Mouse (Mus musculus) adrenal gland, adult (tissue): ENCODE data around the gene Cnot2.
"Not testable (repeated sequence)": the region's sequence is repeated elsewhere in the genome, so short reads cannot be mapped to it uniquely, and the experiment has no call there.

Experiments
- DNase-seq, 2 experiments: peaks; one replicate each; pipeline ENCODE4 v3.0.0; 2022 to 2023; ENCODE audit warnings: low spot score in 1 of 2; ENCODE audit not compliant: inconsistent age in 2 of 2

Cnot2 gene

GRCm38 (mm10) chr10:116581369-116581718, at the start of gene Cnot2:
Cnot2 (minus strand) TSS chr10:116581511.
- peak; percentile 94 to 98 for DNase-seq

GRCm38 (mm10) chr10:116628926-116629325, 47.6 kb upstream of the Cnot2 start:
- DNase-seq, result no peak

DNA sequence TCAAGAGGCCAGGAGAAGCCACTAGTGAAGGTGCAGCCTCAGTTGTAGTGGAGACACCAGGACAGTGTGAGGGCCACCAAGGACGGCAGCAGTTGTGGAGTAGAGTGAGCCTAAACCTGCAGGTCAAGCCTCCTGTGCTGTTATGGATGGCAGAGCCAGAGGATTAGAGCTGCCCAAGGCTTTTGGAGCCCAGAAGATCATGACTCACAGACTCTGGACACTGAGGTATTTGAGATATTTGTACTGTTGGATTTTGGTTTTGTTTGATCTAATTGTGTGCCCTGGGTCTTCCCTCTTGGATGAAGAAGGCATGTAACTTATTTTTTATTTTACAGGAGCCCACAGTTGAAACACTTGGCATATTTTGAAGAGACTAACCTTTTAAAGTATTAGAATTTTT, 44.7 kb upstream of the Cnot2 start:
- no peak for DNase-seq

DNA sequence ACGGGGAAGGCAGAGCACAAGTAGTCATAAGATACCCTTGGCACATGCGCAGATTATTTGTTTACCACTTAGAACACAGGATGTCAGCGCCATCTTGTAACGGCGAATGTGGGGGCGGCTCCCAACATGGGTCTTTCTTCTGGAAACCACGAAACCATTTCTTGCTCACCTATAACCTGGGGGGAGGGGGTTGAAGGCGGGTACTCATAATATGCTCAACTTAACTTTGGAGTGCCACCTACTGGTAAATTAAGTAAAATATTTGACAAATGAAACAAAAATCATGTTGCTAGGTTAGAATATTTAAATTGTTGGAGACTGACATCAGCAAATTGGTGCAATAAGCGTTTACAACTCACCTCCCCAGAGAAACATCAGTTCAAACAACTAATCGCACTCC, 31.9 kb upstream of the Cnot2 start:
- DNase-seq, result not testable (repeated sequence)

DNA sequence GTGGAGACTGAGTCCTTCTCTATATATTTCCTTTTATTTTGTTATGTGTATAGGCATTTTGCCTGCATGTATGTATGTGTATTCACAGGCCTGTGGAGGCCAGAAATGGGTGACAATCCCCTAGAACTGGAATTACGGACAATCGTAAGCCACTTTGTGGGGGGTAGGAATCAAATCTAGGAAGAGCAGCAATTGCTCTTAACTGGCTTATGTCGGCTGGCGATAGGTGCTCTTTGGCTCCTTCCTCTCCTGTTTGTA, 23.5 kb upstream of the Cnot2 start:
- DNase-seq, result no peak

DNA sequence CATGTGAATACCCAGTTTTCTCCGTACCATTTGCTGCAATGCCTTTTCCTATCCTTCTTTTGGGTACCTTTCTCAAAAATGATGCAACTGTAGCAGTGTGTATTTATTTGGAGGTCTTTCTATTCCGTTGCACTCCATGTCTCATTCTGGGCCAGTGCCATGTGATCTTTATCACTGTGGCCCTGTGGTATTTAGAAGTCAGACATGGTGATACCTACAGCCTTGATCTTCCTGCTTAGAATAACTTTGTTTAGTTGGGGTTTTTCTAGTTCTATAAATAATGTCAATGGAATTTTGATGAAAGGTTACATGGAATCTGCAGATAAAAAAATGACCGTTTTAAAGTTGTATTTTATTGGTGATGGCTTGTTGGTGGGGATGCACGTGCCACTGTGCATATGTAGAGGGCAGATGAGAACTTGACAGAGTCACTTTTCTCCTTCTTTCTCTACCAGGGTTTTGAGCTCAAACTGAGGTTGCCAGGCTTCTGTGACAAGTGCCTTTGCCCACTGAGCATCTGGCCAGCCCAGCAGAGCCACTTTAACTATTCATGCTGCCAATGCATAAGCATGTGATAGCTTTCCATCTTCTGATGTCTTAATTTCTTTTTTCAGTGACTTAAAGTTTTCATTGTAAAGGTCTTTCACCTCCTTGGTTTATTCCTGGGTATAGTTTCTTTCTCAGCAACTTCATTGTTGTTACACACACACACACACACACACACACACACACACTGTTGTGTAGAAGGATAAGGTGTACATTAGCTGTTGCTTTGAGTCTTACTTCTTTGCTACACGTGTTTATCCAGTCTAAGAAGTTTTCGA, 23.0 kb upstream of the Cnot2 start:
- DNase-seq, result peak; percentile 13 to 59

DNA sequence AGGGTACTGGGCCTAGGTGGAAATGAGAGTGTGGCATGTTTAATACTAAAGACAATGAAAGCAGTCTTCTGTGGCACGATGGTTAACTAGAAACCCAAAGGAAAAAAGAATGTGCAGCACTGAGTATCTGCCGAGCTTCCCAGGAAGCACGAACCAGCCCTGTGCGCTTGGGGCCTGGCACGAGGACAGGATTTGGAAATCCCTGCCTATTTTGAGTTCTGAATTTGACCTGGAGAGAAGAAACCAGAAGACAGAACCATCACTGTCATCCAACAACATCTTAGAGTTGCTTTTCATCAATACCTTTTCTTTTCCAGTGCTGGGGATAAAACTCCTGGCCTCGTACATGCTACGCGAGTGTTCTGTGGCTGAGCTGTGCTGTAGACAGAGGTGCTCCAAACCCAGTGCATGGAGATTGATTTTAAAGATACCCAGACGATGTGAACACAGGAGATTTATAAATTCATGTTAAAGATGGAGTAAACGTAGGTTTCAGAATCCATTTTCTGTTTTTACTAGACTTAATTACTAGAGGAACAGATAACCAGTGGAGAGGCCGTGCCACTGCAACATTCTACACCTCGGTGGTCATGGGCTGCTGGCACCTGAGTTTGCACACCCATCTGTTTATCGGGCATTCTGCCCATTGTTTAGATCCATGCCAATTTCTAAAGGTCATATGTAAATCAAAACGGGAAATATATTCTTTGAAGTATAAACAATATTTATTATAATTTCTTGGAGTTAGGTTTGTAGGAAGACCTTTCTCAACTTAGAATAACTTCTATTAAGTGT, 17.9 kb upstream of the Cnot2 start:
- DNase-seq, result no peak

GRCm38 (mm10) chr10:116582738-116583137, 1.4 kb upstream of the Cnot2 start:
- peak; percentile 25 to 55 for DNase-seq

DNA sequence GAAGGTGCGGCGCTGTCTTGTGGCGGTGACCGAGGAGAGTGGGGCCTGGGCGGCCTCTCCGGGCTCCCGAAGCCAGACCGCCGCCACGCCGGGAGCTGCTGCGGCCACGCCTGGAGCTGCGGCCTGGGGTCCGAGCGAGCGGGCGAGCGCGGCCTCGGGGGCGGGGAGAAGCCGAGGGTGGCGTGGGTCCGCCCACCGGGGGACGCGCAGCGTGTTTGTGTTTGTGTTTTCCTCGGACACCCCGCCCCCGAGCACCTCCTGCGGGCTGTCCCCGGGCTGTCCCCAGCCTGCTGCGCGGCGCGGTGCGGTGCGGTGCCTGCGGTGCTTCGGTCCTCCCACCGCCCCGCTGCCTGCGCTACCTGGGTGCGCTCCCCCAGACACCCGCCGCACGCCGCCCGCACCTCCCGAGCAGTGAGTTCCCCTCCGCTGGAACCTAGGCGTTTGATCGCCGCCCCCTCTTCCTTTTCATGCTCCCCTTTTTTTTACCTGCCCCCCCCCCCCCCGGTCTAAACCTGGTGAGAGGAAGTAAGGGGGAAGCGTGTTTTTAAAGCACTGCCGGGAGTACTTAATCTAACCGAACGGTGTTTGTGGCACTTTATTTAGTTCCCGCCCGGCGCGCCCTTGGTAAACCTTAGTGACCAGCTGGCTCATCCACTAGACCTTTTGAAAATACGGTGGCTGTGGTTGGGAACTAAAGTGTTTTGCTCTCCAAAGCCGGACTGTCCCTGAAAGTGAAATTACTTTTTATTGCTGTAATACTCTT, 589 bp upstream of the Cnot2 start:
- peak; percentile 31 to 80 for DNase-seq

DNA sequence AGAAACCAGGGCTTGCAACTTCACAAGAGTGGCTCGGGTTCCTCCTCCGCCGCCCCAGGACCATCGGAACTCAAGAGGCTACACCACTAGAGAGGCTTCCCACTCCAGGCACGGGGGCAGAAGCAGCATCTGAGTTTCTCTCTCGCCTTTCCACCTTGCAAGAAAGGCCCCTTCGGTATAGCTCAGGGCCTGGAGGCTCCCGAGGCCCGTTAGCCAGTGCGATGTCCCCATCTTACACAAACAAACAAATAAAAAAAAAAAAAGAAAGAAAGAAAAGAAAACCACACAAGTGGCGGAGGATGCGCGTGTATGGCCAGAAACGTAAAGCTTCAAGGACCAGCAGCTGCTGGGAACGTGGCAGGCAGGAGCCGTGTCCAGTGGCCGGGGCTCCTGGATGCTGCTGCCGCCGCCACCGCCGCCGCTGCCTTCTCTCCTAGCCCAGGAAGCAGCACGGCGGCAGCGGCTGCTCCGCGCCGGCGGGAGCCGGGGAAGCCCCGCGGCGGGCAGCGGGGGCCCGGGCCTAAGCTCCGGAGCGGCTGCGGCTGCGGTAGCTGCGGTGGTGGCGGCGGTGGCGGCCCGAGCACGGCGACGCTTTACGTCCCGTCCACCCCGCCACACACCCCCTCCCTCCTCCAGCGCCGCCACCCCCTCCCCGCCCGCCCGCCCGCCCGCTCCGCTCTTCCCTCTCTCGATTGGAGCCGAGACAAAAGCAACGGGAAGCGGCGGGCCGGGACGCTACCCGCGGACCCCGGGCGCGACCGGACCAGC, 536 bp downstream of the Cnot2 start:
- DNase-seq, result peak; percentile 34 to 79

- DNase-seq, result no peak
These were observed 1.8 kb downstream of the Cnot2 start for GRCm38 (mm10) chr10:116579478-116579877.

GRCm38 (mm10) chr10:116578375-116578774, 2.9 kb downstream of the Cnot2 start:
- no peak for DNase-seq

- no peak for DNase-seq
These were observed 4.1 kb downstream of the Cnot2 start for GRCm38 (mm10) chr10:116577181-116577580.

- not testable (repeated sequence) for DNase-seq
These were observed 5.2 kb downstream of the Cnot2 start for GRCm38 (mm10) chr10:116576071-116576470.

DNA sequence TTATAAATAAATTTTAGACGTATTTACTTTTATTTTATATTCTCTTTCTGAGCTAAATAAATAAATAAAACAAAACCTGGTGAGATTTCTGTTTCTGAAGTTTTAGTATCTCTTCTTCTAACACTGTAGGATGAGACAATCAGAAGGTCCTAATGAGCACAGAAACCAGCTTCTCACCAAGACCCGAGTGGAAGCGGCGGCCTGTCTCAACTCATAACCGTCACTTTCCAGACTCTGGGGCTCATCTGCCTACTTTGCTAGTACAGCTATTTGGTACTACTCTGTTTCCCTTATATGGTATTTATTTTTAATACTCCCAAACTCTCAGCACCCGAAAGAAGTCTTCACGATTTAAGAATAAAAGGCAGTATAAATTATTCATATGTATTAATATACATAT, 10.8 kb downstream of the Cnot2 start:
- no peak for DNase-seq

- no peak for DNase-seq
These were observed 12.8 kb downstream of the Cnot2 start for GRCm38 (mm10) chr10:116568539-116568938.

DNA sequence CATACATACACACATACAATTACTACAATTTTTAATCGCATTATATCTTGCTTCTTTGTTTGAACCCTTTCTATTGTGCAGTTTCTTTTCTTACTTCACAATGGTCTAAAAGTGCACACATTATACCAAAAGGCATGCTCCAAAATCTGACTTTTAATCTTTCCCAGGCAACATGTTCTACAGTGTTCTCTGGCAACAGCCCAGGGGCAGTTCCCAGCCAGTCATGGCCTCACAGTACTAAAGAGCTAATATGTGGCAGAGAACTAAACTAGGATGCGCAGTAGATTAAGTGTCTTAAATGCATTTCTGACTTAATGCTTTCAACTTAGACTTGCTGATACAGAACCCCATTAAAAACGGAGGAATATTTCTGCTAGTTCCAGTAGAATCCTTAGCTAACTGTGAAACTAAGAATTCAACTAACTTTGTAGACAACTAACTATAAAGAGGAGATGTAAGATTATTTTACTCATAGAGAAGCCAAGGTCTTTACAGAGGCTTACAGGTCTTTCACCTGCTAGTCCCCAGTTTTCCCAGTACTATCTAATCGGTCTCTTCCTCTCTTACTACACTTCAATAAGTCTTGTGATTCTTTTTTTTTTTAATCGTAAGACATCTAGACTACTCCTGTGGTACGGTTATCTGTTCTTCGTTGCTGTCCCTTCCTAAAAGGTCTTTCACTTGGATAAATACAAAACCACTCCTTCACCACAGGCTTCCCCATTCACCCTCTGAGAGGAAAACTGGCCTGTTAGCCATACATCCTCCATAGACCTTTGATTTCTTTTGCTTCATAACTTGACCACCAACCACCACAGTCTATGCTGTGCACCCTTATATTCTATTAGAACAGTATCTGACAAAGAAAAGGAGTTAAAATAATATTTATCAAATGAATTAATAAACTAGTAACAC, 13.6 kb downstream of the Cnot2 start:
- peak in 1 of 2 experiments; percentile 23 for DNase-seq

DNA sequence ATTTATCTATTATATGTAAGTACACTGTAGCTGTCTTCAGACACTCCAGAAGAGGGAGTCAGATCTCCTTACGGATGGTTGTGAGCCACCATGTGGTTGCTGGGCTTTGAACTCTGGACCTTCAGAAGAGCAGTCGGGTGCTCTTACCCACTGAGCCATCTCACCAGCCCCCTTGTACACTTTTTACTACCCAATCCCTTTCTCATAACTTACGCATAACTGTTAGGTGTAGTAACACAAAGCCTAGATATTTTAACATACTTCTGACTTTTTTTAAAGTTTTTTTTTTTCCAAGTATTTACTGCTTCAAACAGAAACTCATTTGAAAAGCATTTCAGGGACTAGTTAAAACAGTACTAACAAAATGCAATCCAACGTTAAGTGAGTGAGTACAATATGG, 14.8 kb downstream of the Cnot2 start:
- not testable (repeated sequence) for DNase-seq

DNA sequence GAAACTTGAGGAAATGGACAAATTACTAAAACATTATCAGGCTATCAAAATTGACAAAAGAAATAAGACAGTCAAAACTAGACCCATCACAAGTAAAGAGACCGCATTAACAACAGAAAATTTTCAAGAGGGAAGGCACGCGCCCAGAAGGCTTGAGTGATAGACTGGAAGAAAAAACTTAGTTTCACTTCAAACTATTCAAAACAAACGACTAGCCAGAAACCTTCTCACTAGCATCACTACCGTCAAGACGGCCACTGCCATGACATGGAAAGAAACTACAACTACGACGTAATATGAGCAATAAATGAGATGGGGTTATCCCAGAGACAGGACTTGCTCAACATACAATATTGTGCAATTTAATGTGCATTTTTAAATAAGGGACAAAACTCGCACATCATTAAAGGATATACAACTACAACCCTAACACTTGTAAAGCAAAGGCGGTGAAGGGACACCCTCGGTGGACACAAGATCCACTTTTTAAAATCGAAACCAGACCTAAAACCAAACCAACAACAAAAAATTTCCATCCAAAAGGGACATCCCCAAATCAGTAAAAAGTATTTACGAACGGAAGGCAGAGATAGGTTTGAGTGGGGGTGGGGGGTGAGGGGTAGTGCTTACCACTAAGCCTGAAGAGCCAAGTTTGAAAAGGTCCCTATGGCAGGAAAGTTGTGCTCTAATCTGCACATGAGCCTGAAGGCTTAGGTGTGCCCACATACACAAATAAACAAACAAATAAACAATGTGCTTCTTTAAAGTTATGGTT, 16.3 kb downstream of the Cnot2 start:
- DNase-seq, result no peak
